Mouse (Mus musculus) cerebral cortex, adult 2 months (tissue): ENCODE measurements around the gene Rbp2.

Experiments
- WGBS: fragments of 180-500 bp; shearing (Covaris S2); methylation state at CpG from one replicate; pipeline ENCODE4 v1.1.7; 2018; 5-methylcytosine and 5-hydroxymethylcytosine counted together

The Rbp2 gene

GRCm38 (mm10) chr9:98523872-98524271, 38.0 kb downstream of the Rbp2 start:
- WGBS = 73% methylated on average over 2 of the region's 2 CpGs

- 63% methylated on average over 7 of the region's 7 CpGs for WGBS
Observed at GRCm38 (mm10) chr9:98524786-98525542, 39.0 kb downstream of the Rbp2 start.

DNA sequence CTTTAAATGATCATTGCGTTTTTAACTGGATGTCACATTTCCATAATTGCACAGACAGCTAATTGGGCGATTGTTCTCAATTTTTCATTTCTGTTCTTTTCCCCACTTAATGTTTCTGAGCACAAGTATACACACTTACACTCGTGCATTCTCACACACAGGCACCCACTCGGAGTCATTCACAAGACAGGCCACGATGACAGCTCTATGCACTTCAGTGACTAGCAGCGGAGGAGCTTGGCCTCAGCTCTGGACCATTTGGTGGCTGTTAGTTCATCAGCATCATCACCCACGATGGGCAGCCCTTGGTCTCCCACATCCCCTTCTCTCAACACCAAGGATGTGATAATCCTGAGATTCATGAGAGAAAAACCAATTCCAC, 39.6 kb downstream of the Rbp2 start:
- 56% methylated on average over 7 of the region's 7 CpGs for WGBS

GRCm38 (mm10) chr9:98527226-98527625, 41.3 kb downstream of the Rbp2 start:
- 74% methylated on average over 7 of the region's 7 CpGs for whole genome bisulfite sequencing

DNA sequence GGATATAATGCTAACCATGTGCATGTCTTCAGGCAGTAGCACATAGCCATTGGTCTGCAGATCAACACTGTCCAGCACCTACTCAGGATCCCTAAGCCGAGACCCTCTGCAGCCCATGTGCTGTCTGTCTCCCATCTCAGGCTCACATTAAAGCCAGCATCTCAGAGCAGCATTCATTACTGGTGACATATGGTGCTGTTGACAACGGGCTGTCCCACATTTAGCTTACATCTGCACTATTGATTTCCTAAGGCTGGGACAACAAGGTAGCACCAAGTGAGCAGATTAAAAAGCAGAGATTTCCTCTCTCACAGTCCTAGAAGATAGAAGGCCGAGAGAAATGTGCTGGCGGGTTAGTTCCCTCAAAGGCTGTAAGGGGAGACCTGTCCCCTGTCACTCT, 43.9 kb downstream of the Rbp2 start:
- 75% methylated on average over 4 of the region's 4 CpGs for WGBS

- 47% methylated on average over 2 of the region's 2 CpGs for WGBS
Observed at GRCm38 (mm10) chr9:98530999-98531398, 45.1 kb downstream of the Rbp2 start.

DNA sequence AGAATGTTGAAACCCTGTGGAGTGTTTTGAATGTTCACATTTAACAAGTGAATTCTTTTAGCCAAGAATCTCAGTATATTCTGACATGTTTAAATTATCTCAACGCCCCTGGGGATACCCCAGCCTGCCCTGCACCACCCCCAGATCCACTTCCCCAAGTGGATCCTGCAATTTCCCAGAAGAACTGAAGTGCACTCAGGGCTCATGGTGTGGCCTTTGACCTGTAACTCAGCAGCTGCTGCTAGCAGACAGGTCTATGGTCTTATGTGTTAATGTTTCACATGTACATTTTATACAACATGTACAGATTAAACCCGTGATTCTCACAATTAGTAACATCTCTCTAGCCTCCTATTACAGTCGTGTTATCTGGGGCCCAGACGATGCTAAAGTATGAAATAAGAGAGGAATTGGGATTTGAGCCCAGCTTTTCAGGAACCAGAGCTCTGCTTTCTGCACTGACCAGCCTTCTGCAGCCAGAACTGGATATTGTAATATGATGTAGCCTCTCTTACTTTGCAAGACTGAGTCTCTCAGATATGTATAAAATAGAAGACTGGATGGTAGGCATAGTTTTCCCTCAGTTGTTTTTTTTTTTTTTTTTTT, 48.9 kb downstream of the Rbp2 start:
- 83% methylated on average over 4 of the region's 4 CpGs for WGBS

DNA sequence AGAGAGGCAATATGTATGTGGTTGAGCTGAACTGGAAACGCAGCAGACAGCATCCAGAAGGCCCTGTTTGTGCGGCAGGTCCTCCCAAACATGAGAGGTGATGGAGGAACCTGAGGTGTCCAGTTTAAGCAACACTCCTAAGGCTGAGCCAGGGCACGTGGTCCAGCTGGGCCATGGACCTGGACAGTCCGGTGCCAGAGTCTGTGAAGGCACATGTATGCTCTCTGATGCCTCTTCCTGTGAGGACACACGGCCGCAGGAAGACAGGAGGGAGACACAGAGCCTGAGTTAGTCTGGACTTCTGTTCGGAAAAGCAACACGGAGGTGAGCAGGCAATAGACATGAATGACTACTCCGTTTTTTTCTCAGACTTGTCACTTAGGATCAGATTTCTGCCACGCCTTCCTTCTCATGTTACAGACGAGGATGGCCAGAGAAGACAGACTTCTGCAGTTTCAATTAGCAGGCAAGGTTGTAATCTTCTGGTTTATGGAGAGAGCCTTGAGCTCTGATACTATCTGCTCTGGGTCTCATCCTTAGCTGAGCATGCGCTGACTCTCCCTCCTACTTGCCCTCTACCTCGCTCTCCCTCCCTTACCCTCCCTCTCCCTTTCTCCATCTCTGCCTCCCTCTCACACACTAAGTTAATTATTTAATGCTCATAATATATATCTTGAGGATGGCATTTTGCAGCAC, 52.2 kb downstream of the Rbp2 start:
- 66% methylated on average over 13 of the region's 13 CpGs for WGBS

- 6% methylated on average over 13 of the region's 13 CpGs for WGBS
Observed at GRCm38 (mm10) chr9:98538713-98539360, 52.9 kb downstream of the Rbp2 start.

GRCm38 (mm10) chr9:98544042-98544441, 58.1 kb downstream of the Rbp2 start:
- 87% methylated on average over 3 of the region's 3 CpGs for WGBS
